Mouse (Mus musculus) bone marrow, adult 2 months (tissue): ENCODE results near the gene Pcnx2. TPM values are rescaled to one million over a fixed set of nuclear protein-coding genes. Genes with fewer than 3 reads are reported as not detected.

Experiments
- H3K27ac ChIP-seq: fragments of 200-500 bp; 2 replicates; pipeline ENCODE4 v1.5.1; 2012; ENCODE audit warnings: low read depth, mild to moderate bottlenecking, control low read depth, inconsistent platforms, low read length; ENCODE audit not compliant: control insufficient read depth, poor library complexity, insufficient read depth
- H3K4me1 ChIP-seq: fragments of 200-500 bp; 2 replicates; pipeline ENCODE4 v1.6.1; 2011; ENCODE audit warnings: low read length; ENCODE audit not compliant: control insufficient read depth, insufficient read depth
- H3K4me3 ChIP-seq: fragments of 200-500 bp; replicated peaks from 2 replicates; pipeline ENCODE3; 2011; ENCODE audit warnings: mild to moderate bottlenecking, low read depth, low read length, control low read depth; ENCODE audit not compliant: control insufficient read depth
- CTCF ChIP-seq: fragments of 200-500 bp; IDR thresholded peaks from 2 replicates; pipeline ENCODE4 v1.5.1; 2011; ENCODE audit warnings: low read length, control low read depth; ENCODE audit not compliant: control insufficient read depth, insufficient read depth
- POLR2A ChIP-seq: fragments of 200-500 bp; IDR thresholded peaks from 2 replicates; pipeline ENCODE4 v1.6.1; 2011; ENCODE audit warnings: low read depth, mild to moderate bottlenecking, control low read depth, low read length, borderline replicate concordance; ENCODE audit not compliant: control insufficient read depth
- WGBS: fragments of 180-500 bp; shearing (Covaris S2); methylation state at CpG from one replicate; pipeline ENCODE4 v1.1.7; 2018; 5-methylcytosine and 5-hydroxymethylcytosine counted together
- polyA plus RNA-seq: library from polyadenylated mRNA; stranded (reverse); fragments of >200 nt; gene quantifications from 2 replicates; pipeline ENCODE4 v1.2.4, GENCODE M21; 2011; ENCODE audit warnings: low replicate concordance; ENCODE audit not compliant: missing spikeins, insufficient read depth, insufficient read length

Gene Pcnx2
- polyA plus RNA-seq, 1 experiment, result not detected

DNA sequence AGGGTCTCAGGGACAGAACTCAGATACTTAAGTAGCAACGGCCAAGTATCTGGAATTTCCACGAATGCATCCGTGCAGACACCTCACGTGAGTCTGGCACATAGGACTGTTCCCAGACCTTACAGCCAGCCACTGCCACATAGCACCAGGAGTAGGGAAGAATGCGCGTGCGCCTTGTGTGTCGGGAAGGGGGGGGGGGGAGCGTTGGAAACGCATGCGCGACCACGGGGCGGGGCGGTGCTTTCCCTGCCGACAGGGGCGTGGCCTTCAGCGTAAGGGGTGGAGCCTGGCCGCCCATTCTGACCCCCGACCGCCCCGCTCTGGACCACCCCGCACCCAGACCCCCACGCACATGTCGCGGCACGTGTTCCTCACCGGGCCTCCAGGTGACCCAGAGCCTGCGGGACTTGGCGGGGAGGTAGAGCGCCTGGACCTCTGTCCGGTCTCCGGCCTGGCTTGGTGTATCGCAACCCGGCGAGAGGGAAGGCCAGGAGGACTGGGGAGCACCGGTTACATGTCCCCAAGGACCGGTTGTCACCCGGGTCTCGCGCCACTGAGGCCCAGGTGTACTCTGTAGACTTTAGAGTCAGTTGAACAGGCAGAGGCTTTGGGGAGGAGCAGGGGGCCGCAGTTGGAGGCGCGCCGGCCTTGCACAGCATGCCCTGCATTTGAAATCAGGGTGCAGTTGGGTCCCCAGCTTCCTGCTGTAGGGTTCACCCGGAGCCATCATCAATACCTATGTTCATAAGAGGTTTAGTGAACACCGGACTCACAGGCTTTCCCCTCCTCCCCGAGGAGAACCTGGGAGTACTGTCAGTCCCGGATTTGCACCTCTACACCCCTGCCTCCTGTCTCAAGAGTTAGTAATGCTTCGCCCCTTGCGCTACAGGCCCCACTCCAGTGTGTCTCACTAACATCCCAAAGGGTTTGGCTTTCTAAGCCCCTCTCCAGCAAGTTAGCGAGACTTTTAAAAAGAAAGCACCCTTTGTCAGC lies 163.9 kb downstream of the Pcnx2 start:
- WGBS, result 3% methylated on average over 52 of the region's 52 CpGs
- peak overlapping the region; percentile 44 for H3K27ac ChIP-seq
- H3K4me3 ChIP-seq, result peak overlapping the region; percentile 81
- no peaks in the 10 kb centered on the region; the same call in 1 of the 2 replicates for H3K4me1 ChIP-seq
- peak; percentile 31; the same call in 1 of the 2 replicates for TF ChIP-seq POLR2A
- TF ChIP-seq CTCF, result no peak

DNA sequence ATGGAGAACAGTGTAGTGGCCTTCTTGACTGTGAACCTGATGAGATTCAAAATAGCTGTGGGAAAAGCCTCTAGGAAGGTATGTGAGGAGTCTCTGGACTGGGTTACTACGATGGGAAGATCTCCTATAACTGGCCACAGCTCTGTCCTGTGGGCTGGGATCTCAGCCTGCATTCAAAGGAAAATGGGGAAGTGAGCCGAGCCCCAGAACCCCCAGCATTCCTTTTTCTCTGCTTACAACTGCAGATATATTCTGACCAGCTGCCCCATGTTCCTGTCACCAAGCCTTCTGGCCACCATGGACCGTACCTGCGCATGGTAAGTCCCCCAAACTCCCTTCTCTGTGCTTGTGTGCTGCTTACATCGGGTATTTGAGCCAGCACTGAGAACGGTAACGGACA lies 168.4 kb downstream of the Pcnx2 start, which contains the start of gene Ntpcr:
Gene Ntpcr (plus strand): TSS at position 218 of the 400 bp plus-strand sequence.
- Histone ChIP-seq H3K4me1 (peaks cover 3% of the 10 kb centered on the region; the same call in 1 of the 2 replicates), H3K4me3 (no peak within 1 kb of the TSS), H3K27ac (no peak within 1 kb of the TSS)
- WGBS, result 52% methylated on average over 7 of the region's 7 CpGs
- TF ChIP-seq CTCF (no peak), POLR2A (no peak)

DNA sequence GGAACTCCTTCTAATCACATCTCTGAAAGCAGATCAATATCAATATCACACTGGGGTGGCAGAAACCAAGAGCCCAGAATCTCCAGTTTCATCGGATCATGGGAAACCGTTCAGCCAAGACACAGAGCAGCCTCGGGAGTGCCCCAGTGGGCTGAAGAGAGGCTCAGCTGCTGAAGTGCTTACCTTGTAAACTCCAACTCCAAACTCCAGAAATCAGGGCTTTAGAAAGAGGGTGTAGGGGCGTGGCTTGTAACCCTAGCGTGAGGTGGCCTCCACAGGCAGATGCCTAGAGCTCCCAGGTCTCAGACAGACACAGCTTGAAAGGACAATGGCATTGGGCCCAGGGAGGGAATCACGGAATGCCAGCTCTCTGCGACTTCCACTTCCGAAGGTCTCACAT lies 170.3 kb downstream of the Pcnx2 start:
- WGBS, result 86% methylated on average over 8 of the region's 8 CpGs
- Histone ChIP-seq H3K27ac (no peak overlapping the region), H3K4me1 (peaks cover 5% of the 10 kb centered on the region; the same call in 1 of the 2 replicates), H3K4me3 (no peak overlapping the region)
- no peak for TF ChIP-seq CTCF
- no peak for TF ChIP-seq POLR2A

DNA sequence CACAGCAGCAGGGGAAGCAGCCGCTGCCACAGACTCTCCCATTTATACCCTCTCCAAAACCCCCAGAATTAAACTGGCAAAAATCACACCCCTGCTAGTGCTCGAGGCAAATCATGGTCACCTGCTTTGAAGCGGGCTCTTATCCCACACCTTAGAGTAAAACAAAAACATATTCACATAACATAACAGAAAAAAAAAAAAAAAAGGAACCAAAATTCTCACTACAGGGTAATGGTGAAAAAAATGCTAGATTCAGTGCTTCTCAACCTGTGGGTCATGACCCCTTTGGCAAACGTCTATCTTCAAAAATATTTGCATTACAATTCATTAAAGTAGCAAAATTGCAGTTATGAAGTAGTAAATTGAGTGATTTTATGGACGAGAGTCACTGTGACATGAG lies 171.1 kb downstream of the Pcnx2 start:
- Histone ChIP-seq H3K4me1 (peaks cover 5% of the 10 kb centered on the region; the same call in 1 of the 2 replicates), H3K27ac (no peak overlapping the region), H3K4me3 (no peak overlapping the region)
- no peak for TF ChIP-seq POLR2A
- TF ChIP-seq CTCF, result no peak
- 46% methylated on average over 5 of the region's 5 CpGs for WGBS

DNA sequence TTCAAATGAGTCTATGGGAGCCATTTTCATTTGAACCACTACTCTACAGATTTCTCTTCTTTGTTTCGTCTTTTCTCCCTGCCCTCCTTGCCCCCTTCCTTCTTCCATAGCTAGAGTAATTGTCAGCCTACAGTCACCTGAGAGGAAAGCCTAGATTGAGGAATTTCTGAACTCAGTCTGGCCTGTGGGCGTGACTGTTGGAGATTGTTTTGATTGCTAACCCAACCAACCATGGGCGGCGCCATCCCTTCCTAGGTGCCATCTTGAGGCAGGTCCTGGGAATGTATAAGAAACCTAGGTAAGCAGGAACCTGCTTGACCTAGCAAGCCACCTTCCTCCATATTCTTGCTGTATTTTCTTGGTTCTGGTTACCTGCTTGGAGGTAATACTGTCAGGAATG lies 172.0 kb downstream of the Pcnx2 start:
- WGBS, result 78% methylated on average over 4 of the region's 4 CpGs
- TF ChIP-seq CTCF, result no peak
- no peak for TF ChIP-seq POLR2A
- peak overlapping the region; percentile 28; the same call in 1 of the 2 replicates for H3K27ac ChIP-seq

DNA sequence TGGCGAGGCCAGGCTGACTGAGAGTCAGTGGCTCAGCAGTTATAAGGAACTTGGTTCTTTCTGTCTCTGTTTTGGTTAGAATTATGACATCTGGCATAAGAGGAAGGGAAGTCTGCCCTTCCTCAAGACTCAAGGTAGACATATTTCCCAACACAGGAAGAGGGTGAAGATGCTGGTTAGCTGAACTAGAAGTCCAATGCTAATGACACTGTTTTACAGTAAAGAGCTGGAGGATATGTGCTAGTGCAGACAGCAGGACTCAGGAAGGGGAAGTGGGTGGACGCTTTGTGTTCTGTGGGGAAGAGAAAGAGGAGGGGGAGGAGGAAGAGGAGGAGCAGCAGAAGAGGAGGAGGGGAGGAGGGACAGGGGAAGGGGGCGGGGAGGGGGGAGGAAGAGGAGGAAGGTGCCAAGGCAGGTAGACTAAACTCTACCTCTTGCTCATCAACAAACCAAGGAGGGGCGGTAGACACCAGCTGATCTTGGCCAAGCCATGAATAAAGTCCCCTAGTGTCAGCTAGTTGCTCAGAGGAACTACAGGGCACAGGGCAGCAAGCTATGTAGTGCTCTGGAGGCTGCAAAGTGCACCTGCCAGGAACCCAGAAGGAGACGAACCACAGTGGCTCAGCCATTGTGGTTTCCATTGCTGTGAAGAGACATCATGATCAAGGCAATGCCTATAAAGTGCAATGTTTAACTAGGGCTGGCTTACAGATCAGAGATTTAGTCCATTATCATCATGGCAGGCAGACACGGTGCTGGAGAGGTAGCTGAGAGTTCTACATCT lies 172.9 kb downstream of the Pcnx2 start:
- TF ChIP-seq CTCF (no peak; the same call in 1 of the 2 replicates), POLR2A (no peak)
- H3K4me3 ChIP-seq, result no peak overlapping the region
- WGBS, result 4% methylated on average over 6 of the region's 6 CpGs
- H3K27ac ChIP-seq, result peak overlapping the region; percentile 90
- peaks cover 5% of the 10 kb centered on the region; the same call in 1 of the 2 replicates for H3K4me1 ChIP-seq

More for the DNA sequence above, 172.0 kb downstream of the Pcnx2 start:
- H3K4me1 ChIP-seq, result peaks cover 5% of the 10 kb centered on the region; the same call in 1 of the 2 replicates
- no peak overlapping the region for H3K4me3 ChIP-seq

DNA sequence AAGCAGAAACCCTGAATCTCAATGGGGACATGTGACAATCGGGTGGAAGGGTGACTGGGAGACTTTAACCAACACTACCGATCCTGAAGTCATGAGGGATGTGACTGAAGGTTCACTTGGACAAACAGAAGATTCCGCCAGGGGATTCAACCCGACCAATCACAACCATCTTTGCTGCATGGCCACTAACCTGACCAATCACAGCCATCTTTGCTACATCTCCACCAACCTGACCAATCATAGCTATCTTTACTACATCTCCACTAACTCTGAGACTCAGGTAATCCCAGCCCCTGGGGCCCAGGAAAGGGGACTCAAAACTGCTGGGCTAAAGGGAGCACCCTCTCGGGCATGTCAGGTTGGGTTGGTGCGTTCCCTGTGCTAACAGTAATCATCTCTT lies 174.7 kb downstream of the Pcnx2 start:
- TF ChIP-seq POLR2A (no peak), CTCF (no peak)
- Histone ChIP-seq H3K4me1 (peaks cover 5% of the 10 kb centered on the region; the same call in 1 of the 2 replicates), H3K27ac (no peak overlapping the region), H3K4me3 (no peak overlapping the region)
- WGBS, result 88% methylated on average over 6 of the region's 6 CpGs
